Mouse (Mus musculus): ENCODE results near the gene Ing4. TPM values are rescaled to one million over a fixed set of nuclear protein-coding genes. Genes with fewer than 3 reads are reported as not detected.
"Not testable (repeated sequence)": the region's sequence is repeated elsewhere in the genome, so short reads cannot be mapped to it uniquely, and the experiment has no call there.

Ing4 gene
- 10 to 100 TPM; 56.9 to 59.9 TPM for total RNA-seq (2021)

- intact Hi-C loops (cut with DNase I), result no loop called here
- DNase-seq (ENCODE audit: extremely low spot score in 1 of 2, low spot score in 2 of 2), result peak; percentile 93
These were observed at the start of gene Ing4 for GRCm38 (mm10) chr6:125039533-125040153. Ing4 (plus strand) TSS chr6:125039760.

- intact Hi-C loops (cut with DNase I), result no loop called here
- DNase-seq (ENCODE audit: extremely low spot score in 1 of 2, low spot score in 2 of 2), result no peak
These were observed 47.3 kb upstream of the Ing4 start for GRCm38 (mm10) chr6:124992241-124992640.

- DNase-seq (ENCODE audit: extremely low spot score in 1 of 2, low spot score in 2 of 2), result no peak
- intact Hi-C loops (cut with DNase I), result no loop called here
These were observed 46.2 kb upstream of the Ing4 start for GRCm38 (mm10) chr6:124993365-124993764.

GRCm38 (mm10) chr6:124993876-124994275 lies 45.7 kb upstream of the Ing4 start:
- intact Hi-C loops (cut with DNase I), result no loop called here
- DNase-seq (ENCODE audit: extremely low spot score in 1 of 2, low spot score in 2 of 2), result no peak

- no peak for DNase-seq (ENCODE audit: extremely low spot score in 1 of 2, low spot score in 2 of 2)
- intact Hi-C loops (cut with DNase I), result no loop called here
These were observed 44.3 kb upstream of the Ing4 start for GRCm38 (mm10) chr6:124995246-124995645.

- no peak for DNase-seq (ENCODE audit: extremely low spot score in 1 of 2, low spot score in 2 of 2)
- intact Hi-C loops (cut with DNase I), result no loop called here
These were observed 43.6 kb upstream of the Ing4 start for GRCm38 (mm10) chr6:124995831-124996403.

GRCm38 (mm10) chr6:124996551-124997501 lies 42.7 kb upstream of the Ing4 start, which contains the start of gene Pianp:
Pianp (plus strand) TSS chr6:124996694.
- intact Hi-C loops (cut with DNase I), result no loop called here
- peak; percentile 79 to 90 for DNase-seq (ENCODE audit: extremely low spot score in 1 of 2, low spot score in 2 of 2)

GRCm38 (mm10) chr6:124998066-124998465 lies 41.5 kb upstream of the Ing4 start:
- DNase-seq (ENCODE audit: extremely low spot score in 1 of 2, low spot score in 2 of 2), result peak in 1 of 2 experiments; percentile 51

GRCm38 (mm10) chr6:124999091-124999490 lies 40.5 kb upstream of the Ing4 start:
- intact Hi-C loops (cut with DNase I), result no loop called here
- DNase-seq (ENCODE audit: extremely low spot score in 1 of 2, low spot score in 2 of 2), result no peak

More at GRCm38 (mm10) chr6:124998066-124998465, 41.5 kb upstream of the Ing4 start:
- intact Hi-C loops (cut with DNase I), result no loop called here

GRCm38 (mm10) chr6:124999546-124999945 lies 40.0 kb upstream of the Ing4 start:
- DNase-seq (ENCODE audit: extremely low spot score in 1 of 2, low spot score in 2 of 2), result no peak
- intact Hi-C loops (cut with DNase I), result no loop called here

- DNase-seq (ENCODE audit: extremely low spot score in 1 of 2, low spot score in 2 of 2), result no peak
These were observed 35.9 kb upstream of the Ing4 start for GRCm38 (mm10) chr6:125003706-125004105.

GRCm38 (mm10) chr6:125005086-125005485 lies 34.5 kb upstream of the Ing4 start:
- no peak for DNase-seq (ENCODE audit: extremely low spot score in 1 of 2, low spot score in 2 of 2)
- intact Hi-C loops (cut with DNase I), result no loop called here

More at GRCm38 (mm10) chr6:125003706-125004105, 35.9 kb upstream of the Ing4 start:
- intact Hi-C loops (cut with DNase I), result no loop called here

GRCm38 (mm10) chr6:125008060-125008459 lies 31.5 kb upstream of the Ing4 start:
- intact Hi-C loops (cut with DNase I), result no loop called here
- no peak for DNase-seq (ENCODE audit: extremely low spot score in 1 of 2, low spot score in 2 of 2)

GRCm38 (mm10) chr6:125008586-125009128 lies 30.9 kb upstream of the Ing4 start:
- DNase-seq (ENCODE audit: extremely low spot score in 1 of 2, low spot score in 2 of 2), result peak; percentile 98 to 100
- intact Hi-C loops (cut with DNase I), result no loop called here

GRCm38 (mm10) chr6:125009129-125009180 lies 30.6 kb upstream of the Ing4 start, which contains the start of gene Zfp384:
Zfp384 (plus strand) TSS chr6:125009145.
- DNase-seq (ENCODE audit: extremely low spot score in 1 of 2, low spot score in 2 of 2), result no peak
- intact Hi-C loops (cut with DNase I), result no loop called here

- peak; percentile 71 to 92 for DNase-seq (ENCODE audit: extremely low spot score in 1 of 2, low spot score in 2 of 2)
- intact Hi-C loops (cut with DNase I), result no loop called here
These were observed 30.1 kb upstream of the Ing4 start for GRCm38 (mm10) chr6:125009181-125010073.

GRCm38 (mm10) chr6:125017682-125018081 lies 21.9 kb upstream of the Ing4 start:
- no peak for DNase-seq (ENCODE audit: extremely low spot score in 1 of 2, low spot score in 2 of 2)
- intact Hi-C loops (cut with DNase I), result no loop called here

GRCm38 (mm10) chr6:125030532-125030931 lies 9.0 kb upstream of the Ing4 start:
- DNase-seq (ENCODE audit: extremely low spot score in 1 of 2, low spot score in 2 of 2), result peak in 1 of 2 experiments; percentile 69
- intact Hi-C loops (cut with DNase I), result not testable (repeated sequence)

GRCm38 (mm10) chr6:125031604-125032003 lies 8.0 kb upstream of the Ing4 start:
- no peak for DNase-seq (ENCODE audit: extremely low spot score in 1 of 2, low spot score in 2 of 2)
- intact Hi-C loops (cut with DNase I), result no loop called here

All from left cerebral cortex, postnatal 10 days (tissue).